Mouse (Mus musculus) limb, embryonic 14.5 days (tissue): ENCODE measurements at regions not wholly inside any gene's neighbourhood (a gene's known extent, or its start where the extent isn't known, plus 50 kb on each side); places are given as distances from the start of the nearest gene placed in this dataset.

ENCODE experiments used
- ATAC-seq: fragments of 200-750 bp; cut with Nextera tagmentation; 2 replicates; pipeline ENCODE4 v1.8.0; 2017; ENCODE audit warnings: low read depth, moderate number of reproducible peaks, moderate TSS enrichment; ENCODE audit not compliant: low FRiP score
- DNase-seq: peaks from one replicate; pipeline ENCODE4 v3.0.0-alpha.2; 2015; ENCODE audit warnings: low spot score
- H3K27ac ChIP-seq: fragments of 300-500 bp; sonication (generic); replicated peaks from 2 replicates; pipeline ENCODE4 v1.5.1; 2014; ENCODE audit warnings: low read depth, mild to moderate bottlenecking, low read length, moderate library complexity, mixed read lengths
- H3K27me3 ChIP-seq: fragments of 300-500 bp; sonication (generic); 2 replicates; pipeline ENCODE4 v1.6.1; 2014; ENCODE audit warnings: low read length, mixed read lengths; ENCODE audit not compliant: control insufficient read depth, insufficient read depth
- H3K36me3 ChIP-seq: fragments of 300-500 bp; sonication (generic); 2 replicates; pipeline ENCODE4 v1.6.1; 2014; ENCODE audit warnings: mild to moderate bottlenecking, low read length, moderate library complexity, mixed read lengths; ENCODE audit not compliant: control insufficient read depth, insufficient read depth
- H3K4me1 ChIP-seq: fragments of 300-500 bp; sonication (generic); 2 replicates; pipeline ENCODE4 v1.6.1; 2014; ENCODE audit warnings: antibody characterized with exemption, low read length, mixed read lengths; ENCODE audit not compliant: control insufficient read depth, insufficient read depth
- H3K4me2 ChIP-seq: fragments of 300-500 bp; sonication (generic); replicated peaks from 2 replicates; pipeline ENCODE4 v1.6.1; 2014; ENCODE audit warnings: low read depth, mild to moderate bottlenecking, low read length, moderate library complexity; ENCODE audit not compliant: severe bottlenecking
- H3K4me3 ChIP-seq: fragments of 300-500 bp; sonication (generic); replicated peaks from 2 replicates; pipeline ENCODE4 v1.5.1; 2014; ENCODE audit warnings: low read length
- H3K9ac ChIP-seq: fragments of 300-500 bp; sonication (generic); 2 replicates; pipeline ENCODE4 v1.6.1; 2014; ENCODE audit warnings: mild to moderate bottlenecking, low read depth, low read length, moderate library complexity; ENCODE audit not compliant: severe bottlenecking
- H3K9me3 ChIP-seq: fragments of 300-500 bp; sonication (generic); 2 replicates; pipeline ENCODE4 v1.6.1; 2016; ENCODE audit warnings: low read length; ENCODE audit not compliant: control insufficient read depth
- POLR2A ChIP-seq: fragments of 200-500 bp; IDR thresholded peaks from 2 replicates; pipeline ENCODE4 v1.8.0; 2012; ENCODE audit warnings: inconsistent platforms, mild to moderate bottlenecking, moderate library complexity, borderline replicate concordance; ENCODE audit not compliant: insufficient read depth, insufficient read length; ENCODE audit errors: extremely low read depth
- WGBS: fragments of 180-500 bp; shearing (Covaris S2); extraction: QIAGEN DNeasy Blood & Tissue Kit; methylation state at CpG from one replicate; pipeline ENCODE4 v1.1.7; 2014; 5-methylcytosine and 5-hydroxymethylcytosine counted together

DNA sequence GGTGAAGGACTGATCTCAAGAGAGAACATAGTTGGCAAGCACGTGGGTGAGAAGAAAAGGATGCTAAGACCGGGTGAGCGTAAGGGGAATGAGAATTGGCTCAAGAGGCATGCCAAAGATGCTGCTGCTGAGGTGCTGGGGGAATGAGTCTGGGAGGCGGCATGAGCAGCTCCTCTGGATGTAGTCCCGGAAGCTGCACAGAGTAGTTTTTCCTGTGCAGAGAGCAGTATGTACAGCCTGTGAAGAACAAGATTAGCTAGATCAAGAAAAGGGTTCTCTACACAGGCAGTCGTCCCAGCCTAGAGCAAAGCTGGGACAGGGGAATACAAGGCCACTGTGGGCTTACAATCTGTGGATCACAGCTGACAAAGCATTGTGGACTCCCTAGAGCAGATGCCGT is 84.0 kb upstream of the B3gat1 start:
- Histone ChIP-seq H3K4me1 (no peaks in the 10 kb centered on the region), H3K4me3 (no peak overlapping the region), H3K27ac (no peak overlapping the region), H3K27me3 (no peaks in the 10 kb centered on the region), H3K9ac (no peak overlapping the region), H3K9me3 (no peaks in the 10 kb centered on the region), H3K36me3 (no peaks in the 10 kb centered on the region), H3K4me2 (no peak overlapping the region)
- 84% methylated on average over 7 of the region's 7 CpGs for WGBS
- no peak for TF ChIP-seq POLR2A
- DNase-seq (no peak), ATAC-seq (no peak)

GRCm38 (mm10) chr9:26652920-26653319 is 80.6 kb upstream of the B3gat1 start:
- no peak overlapping the region for H3K4me2 ChIP-seq
- H3K4me1 ChIP-seq: no peaks in the 10 kb centered on the region
- no peak for TF ChIP-seq POLR2A
- no peak overlapping the region for H3K4me3 ChIP-seq
- H3K9ac ChIP-seq: no peak overlapping the region
- DNase-seq (no peak), ATAC-seq (no peak)
- 47% methylated on average over 1 of the region's 1 CpGs for WGBS
- no peaks in the 10 kb centered on the region for H3K9me3 ChIP-seq
- H3K27me3 ChIP-seq: no peaks in the 10 kb centered on the region
- H3K27ac ChIP-seq: no peak overlapping the region
- no peaks in the 10 kb centered on the region for H3K36me3 ChIP-seq

- DNase-seq: no peak
- no peak overlapping the region for H3K4me2 ChIP-seq
- H3K9ac ChIP-seq: no peak overlapping the region
- no peak overlapping the region for H3K4me3 ChIP-seq
- H3K9me3 ChIP-seq: no peaks in the 10 kb centered on the region
- H3K4me1 ChIP-seq: no peaks in the 10 kb centered on the region
- no peaks in the 10 kb centered on the region for H3K27me3 ChIP-seq
- no peaks in the 10 kb centered on the region for H3K36me3 ChIP-seq
- no peak overlapping the region for H3K27ac ChIP-seq
- TF ChIP-seq POLR2A: no peak
- ATAC-seq: no peak
- 58% methylated on average over 2 of the region's 2 CpGs for WGBS
Measured at GRCm38 (mm10) chr9:26659366-26659765, 74.2 kb upstream of the B3gat1 start.

- no peaks in the 10 kb centered on the region for H3K27me3 ChIP-seq
- no peak overlapping the region for H3K4me2 ChIP-seq
- H3K27ac ChIP-seq: no peak overlapping the region
- ATAC-seq (no peak), DNase-seq (no peak)
- no peaks in the 10 kb centered on the region; the same call in 1 of the 2 replicates for H3K4me1 ChIP-seq
- H3K9me3 ChIP-seq: no peaks in the 10 kb centered on the region
- no peak for TF ChIP-seq POLR2A
- WGBS: no CpG with 5 or more reads among the region's 1 CpGs
- H3K4me3 ChIP-seq: no peak overlapping the region
- H3K9ac ChIP-seq: no peak overlapping the region
- no peaks in the 10 kb centered on the region for H3K36me3 ChIP-seq
Measured at GRCm38 (mm10) chr9:26663544-26663943, 70.0 kb upstream of the B3gat1 start.

- ATAC-seq: no peak
- H3K4me2 ChIP-seq: no peak overlapping the region
- H3K9me3 ChIP-seq: no peaks in the 10 kb centered on the region
- DNase-seq: no peak
- H3K27ac ChIP-seq: no peak overlapping the region
- H3K9ac ChIP-seq: no peak overlapping the region
- no peaks in the 10 kb centered on the region for H3K27me3 ChIP-seq
- H3K4me3 ChIP-seq: no peak overlapping the region
- H3K4me1 ChIP-seq: no peaks in the 10 kb centered on the region; the same call in 1 of the 2 replicates
- TF ChIP-seq POLR2A: no peak
- H3K36me3 ChIP-seq: no peaks in the 10 kb centered on the region
- WGBS: 70% methylated on average over 3 of the region's 3 CpGs
Measured at GRCm38 (mm10) chr9:26667835-26668234, 65.7 kb upstream of the B3gat1 start.

GRCm38 (mm10) chr9:26674059-26674757 is 59.3 kb upstream of the B3gat1 start:
- H3K27ac ChIP-seq: no peak overlapping the region
- ATAC-seq: no peak
- H3K4me2 ChIP-seq: no peak overlapping the region
- no peaks in the 10 kb centered on the region for H3K9me3 ChIP-seq
- no peaks in the 10 kb centered on the region for H3K27me3 ChIP-seq
- DNase-seq: no peak
- no peak for TF ChIP-seq POLR2A
- H3K4me1 ChIP-seq: no peaks in the 10 kb centered on the region
- 87% methylated on average over 2 of the region's 2 CpGs for WGBS
- H3K36me3 ChIP-seq: no peaks in the 10 kb centered on the region
- H3K9ac ChIP-seq: no peak overlapping the region
- no peak overlapping the region for H3K4me3 ChIP-seq
